Mouse (Mus musculus): ENCODE measurements at regions not wholly inside any gene's neighbourhood (a gene's known extent, or its start where the extent isn't known, plus 50 kb on each side); places are given as distances from the start of the nearest gene placed in this dataset.

GRCm38 (mm10) chr16:8916091-8916490, 86.2 kb downstream of the 1810013L24Rik start:
- TF ChIP-seq POLR2A (IDR thresholded peaks at IDR 0.05; ENCODE audit: borderline replicate concordance, low read depth, low read length) (no peak), CTCF (IDR thresholded peaks at IDR 0.05; ENCODE audit: low read depth, low read length) (no peak)

All from bone marrow macrophage, adult 2 months (primary cell).